Mouse (Mus musculus) yolk sac, embryonic 10.5 days (tissue): ENCODE data around the gene Klf3.
A peak's percentile ranks its signal among the peaks of the same experiment; 100 is the strongest.

ENCODE experiments used
- DNase-seq: peaks from one replicate; pipeline ENCODE4 v3.0.0-alpha.2; 2017; ENCODE audit warnings: low spot score

The Klf3 gene

DNA sequence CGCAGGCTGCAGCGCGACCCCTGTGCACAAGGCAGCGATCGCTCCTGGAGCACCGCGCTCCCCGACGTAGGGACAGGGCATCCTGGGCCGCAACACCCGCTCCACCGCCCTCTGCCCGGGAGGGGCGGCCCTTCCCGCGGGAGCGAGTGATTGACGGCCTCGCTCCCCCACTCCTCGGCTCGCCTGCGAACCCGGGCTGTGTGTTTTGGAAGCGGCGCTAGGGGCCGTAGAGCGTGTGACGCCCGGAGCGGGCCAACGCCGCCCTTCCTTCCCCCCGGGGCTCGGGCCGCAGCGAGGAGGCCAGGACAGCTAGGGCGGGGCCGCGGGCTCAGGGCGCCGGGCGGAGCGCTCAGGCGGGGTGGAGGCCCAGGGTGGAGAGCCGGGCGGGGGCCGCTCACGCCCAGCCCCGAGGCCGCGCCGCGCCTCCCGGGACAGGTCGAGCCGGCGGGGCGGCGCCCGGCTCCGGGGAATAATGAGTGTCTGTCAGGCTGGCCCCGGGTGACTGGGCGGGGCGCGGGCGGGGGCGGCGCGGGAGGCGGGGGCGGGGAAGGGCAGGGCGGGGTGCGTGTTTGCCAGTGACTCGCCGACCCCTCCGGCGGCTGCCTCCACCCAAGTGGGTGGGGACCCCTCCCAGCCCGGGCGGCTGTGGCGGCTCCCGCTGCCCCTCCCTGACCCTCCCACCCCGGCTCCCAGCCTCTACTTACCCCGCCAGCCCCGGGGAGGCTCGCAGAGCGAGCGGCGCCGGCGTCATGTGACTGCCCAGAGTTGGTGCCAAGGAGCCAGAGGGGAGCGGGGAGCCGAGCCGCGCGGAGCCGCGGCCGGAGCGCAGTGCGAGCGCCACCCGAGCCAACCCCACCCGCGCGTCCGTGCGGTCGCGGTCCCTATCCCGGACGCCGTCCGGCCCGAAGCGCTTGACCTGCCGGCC, at the start of gene Klf3:
Gene Klf3, plus strand, starts transcription at position 594 of the 925 bp plus-strand sequence.
- peak; percentile 98 for DNase-seq

DNA sequence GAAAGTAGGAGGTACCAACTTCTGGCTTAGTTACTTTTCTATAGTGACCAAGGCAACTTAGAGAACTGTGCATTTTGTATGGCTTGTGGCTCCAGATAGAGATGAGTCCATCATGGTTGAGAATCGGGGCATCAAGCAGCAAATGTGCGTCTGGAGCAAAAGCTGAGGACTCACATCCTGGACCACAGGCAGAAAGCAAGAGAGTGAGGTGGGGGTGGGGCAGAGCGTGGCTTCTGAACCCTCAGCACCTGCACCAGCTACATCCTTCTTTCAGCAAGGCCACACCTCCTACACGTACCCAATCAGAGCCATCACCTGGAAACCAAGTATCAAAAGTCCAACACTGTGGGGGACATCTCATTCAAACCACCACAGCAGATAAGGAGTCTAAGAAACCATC, 40.9 kb upstream of the Klf3 start:
- no peak for DNase-seq

- no peak for DNase-seq
These were observed 38.7 kb upstream of the Klf3 start for GRCm38 (mm10) chr5:64764452-64764851.

DNA sequence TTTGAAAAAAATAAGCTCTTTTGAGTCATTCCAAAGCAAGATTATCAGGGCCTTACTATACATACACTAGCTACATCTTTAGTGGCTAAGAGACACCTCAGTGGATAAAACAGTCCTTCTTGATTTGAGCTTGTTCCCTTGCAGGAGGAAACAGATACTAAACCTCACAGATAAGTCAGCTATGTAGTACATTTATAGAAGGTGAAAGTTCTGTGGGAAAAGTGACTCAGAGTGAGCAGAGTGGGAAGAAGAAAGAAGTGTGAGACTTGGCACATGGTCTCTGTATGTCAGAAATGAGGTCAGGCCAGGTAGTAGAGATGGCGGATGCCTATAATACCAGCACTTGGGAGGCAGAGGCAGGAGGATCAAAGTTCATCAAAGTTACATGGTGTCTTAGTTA, 37.4 kb upstream of the Klf3 start:
- no peak for DNase-seq

DNA sequence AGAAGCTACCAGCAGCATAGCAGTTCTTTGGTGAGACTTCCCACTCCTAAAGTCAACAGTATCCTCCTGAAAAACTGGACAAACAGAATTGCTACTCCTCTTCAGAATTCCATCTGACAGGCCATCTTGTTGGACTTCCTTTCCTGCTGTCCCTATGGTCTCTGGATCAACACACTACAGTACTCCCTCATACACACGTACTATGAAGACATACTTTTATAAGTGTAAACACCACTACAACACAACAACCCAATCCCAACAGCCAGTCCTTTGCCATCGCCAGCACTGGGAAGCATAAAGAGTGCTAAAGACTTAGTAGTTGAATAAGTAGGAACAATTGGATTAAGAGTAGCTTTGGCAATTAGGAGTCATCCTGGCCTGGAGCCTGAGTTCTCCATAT, 36.6 kb upstream of the Klf3 start:
- DNase-seq = no peak

DNA sequence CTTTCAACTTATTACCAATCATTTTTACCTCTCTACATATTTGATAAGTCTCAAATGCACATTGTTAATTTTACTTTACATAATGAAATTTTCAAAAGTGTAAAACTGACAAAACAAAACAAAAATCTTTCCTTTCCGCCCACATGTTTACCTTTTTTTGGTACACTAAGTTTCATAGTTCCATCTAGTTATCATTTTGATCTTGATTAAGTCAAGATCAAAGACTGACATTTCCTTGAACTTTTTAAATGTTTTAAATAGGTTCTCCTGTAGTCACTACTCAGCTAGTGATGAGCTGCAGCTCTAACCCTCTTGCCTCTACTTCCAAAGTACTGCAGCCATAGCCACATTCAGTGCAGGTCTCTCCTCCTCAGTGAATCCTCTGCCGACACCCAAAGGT, 31.6 kb upstream of the Klf3 start:
- DNase-seq = no peak

- DNase-seq = no peak
These were observed 25.0 kb upstream of the Klf3 start for GRCm38 (mm10) chr5:64778211-64778610.

DNA sequence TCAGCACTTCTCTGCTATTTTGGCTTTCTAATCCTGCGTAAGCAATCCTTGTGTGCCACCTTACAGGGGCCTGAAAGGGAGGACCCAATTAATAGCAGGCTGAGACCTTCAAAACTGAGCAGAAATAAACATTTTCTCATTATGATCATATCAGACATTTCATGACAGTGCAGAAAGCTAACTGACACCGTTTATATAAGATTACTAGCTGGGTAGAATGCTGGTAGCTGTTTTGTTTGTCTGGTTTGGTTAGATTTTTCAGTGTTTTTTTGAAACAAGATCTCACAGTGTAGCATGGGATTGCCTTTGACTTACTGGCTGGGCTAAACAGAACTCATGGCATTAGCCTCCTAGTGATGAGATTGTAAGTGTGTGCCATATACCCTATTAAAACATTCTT, 23.9 kb upstream of the Klf3 start:
- no peak for DNase-seq

DNA sequence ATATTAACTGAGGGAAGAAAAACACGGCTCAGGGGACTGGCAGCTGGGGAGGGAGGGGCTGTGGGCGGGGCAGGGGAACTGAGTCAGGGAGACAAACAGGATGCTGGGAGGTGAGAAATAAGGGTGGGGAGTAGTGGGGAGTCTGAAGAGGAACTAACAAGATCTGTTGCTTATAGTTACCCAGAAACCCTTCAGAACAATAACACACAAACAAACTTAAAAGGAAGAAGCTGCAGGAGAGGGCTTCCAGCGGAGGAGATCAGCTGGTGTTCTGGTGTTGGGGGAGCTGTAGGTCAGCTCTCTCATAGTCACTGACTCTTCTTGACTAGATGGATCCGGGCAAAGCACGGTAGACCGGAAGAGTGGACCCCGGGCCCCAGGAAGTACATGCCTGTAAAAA, 22.4 kb upstream of the Klf3 start:
- no peak for DNase-seq

DNA sequence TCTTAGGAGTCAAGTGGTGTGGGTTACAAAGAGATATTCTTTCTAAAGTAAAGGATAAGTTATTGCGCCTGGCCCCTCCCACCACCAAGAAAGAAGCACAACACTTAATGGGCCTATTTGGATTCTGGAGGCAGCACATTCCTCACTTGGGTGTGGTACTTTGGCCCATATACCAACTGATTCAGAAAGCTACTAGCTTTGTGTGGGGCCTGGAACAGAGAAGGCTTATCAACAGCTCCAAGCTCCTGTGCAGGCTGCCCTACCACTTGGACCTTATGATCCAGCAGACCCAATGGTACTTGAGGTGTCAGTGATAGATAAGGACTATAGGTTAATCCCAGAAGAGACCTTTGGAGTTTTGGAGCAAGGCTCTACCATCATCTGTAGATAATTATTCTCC, 15.0 kb upstream of the Klf3 start:
- DNase-seq = no peak

GRCm38 (mm10) chr5:64798209-64798608, 5.0 kb upstream of the Klf3 start:
- DNase-seq = no peak

GRCm38 (mm10) chr5:64801545-64801944, 1.6 kb upstream of the Klf3 start:
- no peak for DNase-seq

- no peak for DNase-seq
These were observed 1.0 kb upstream of the Klf3 start for GRCm38 (mm10) chr5:64802143-64802542.

DNA sequence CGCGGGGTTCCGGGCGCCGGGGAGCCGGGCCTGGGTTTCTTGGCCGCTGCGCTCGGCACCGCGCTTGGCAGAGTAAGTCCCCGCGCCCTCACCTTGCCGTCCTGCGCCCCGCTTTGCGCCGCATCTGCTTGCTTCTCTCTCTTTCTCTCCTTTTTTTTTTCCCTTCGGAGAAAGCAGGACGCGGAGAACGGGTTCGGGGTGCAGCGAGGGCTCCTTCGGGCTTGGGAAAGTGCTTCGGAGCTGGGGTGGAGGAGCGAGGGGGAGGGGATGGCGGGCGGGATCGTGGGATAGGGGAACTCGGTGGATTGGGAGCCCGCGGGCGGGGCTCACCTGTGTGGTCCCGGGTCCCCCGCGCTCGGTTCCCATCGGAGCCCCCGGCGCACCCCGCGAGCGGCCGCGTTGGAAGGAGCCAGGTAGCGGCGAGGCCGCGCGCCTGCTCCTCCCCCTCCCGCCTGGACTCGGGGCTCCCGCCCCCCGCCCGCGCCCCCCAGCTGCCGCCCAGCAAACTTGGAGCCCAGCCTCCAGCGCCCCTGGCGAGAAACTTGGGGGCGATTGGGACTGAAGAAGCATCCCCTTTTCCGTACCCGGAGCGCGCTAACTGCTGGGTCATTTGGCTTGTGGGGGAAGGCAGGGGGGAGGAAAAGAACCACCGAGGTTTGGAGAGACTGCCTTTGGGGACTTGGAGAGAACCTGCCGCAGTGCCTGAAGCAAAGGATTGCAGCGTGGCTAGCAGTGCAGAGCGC, 703 bp downstream of the Klf3 start:
- peak; percentile 66 for DNase-seq

- no peak for DNase-seq
These were observed 2.1 kb downstream of the Klf3 start for GRCm38 (mm10) chr5:64805131-64805872.

DNA sequence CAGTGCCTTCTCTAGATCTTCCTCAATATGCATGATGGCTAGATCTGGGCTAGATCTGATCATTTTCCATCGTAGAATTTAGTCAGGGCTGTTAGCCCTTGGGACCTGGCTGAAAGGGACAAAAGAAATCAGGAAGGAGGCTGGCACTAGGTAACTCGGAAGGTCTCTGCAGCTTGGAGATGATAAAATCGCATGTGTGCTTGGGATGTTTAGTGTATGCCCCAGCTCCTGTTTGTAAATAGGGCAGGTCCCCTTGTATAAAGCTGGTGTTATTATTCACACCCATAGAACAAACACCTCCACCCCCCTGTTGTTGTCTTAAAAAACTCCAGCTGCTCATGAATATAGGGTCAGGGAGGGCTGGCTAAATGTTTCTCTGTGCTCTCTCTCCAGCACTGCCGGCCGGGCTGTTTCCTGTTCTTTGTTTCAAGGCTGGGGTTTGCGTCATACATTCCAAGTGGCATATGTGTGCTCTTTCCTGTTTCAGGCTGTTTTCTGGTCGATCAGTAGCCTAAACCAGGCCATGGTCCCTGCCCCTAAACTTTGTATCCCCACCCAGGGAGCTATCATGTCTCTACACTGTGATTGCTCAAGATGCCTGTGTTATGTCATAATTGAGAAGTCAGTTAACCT, 2.8 kb downstream of the Klf3 start:
- DNase-seq = peak; percentile 91

DNA sequence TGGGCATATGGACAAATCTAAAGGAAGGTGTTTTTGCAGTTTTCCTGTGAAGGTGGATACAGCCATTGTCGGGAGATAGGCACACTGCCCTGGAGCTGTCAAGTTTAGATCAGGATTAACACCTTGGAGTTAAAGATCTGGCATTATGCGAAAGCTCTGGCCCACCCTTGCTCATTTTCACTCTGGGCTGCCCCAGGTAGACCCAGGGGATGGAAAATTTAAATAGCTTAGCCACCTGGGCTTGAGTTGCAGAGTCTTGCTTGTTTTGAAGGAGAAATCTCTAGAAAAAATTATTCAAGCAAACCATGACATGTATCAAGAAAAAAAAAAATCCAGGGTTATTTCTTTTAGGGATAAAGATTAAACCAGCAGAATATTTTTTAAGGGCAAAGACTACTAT, 3.4 kb downstream of the Klf3 start:
- DNase-seq = no peak

GRCm38 (mm10) chr5:64807159-64807558, 4.0 kb downstream of the Klf3 start:
- DNase-seq = no peak

DNA sequence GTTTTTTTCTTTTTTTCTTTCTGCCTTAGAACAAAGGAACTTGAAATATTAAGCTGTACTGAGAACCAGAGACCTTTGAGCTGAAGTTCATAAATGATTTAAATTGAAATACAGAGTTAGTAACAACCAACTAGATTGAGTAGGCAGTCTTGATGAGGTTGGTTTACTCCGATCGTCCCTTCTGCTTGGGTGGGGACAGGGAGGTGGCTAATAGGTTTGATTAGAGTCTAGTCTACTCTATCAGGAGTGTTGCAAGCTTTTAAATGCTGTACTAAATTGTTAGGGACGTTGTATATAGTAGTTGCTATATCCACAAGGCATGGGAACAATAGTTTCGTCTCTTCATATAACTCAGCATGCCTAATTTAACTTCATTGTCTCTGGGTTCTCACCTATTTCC, 4.4 kb downstream of the Klf3 start:
- DNase-seq = no peak

DNA sequence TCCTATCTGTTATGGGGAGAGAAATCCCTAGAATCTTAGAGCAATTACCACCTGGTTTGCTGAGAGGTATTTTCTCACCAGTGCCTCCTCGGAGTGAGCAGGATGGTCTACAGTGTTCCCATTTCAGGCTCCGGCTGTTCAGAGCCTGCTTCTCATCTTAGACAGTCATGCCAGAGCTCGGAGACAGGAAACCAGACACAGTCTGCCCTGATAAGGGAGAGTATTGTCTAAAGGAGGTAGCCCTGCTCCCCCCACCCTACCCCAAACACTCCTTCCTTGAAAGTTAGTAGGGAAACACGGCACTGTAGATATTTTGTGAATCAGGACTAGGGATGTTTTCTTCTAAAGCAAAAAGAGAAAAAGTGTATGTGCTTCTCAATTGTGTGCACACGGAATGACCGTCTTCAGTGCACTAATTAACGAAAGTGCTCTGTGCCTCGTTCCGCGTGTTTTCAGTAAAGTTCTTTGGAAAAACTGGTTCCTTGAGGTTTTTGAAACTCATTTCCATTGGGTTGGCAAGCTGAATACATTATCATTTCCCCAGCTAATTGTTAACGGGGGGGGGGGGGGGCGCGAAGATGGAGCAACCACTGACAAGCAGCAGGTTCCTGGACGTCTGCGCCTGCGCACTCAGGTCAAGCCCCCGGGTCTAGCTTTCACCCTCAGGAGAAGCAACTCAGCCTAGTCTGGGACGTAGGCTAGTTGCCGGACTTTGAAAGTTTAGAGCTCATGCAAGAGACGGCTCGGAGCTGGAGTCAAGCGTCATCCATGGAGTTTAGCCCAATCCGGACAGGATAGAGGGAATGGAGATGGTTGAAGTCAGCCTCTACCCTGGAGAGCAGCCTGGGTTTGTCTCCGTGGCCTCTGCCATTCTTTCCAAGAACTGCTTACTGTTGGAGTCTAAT, 5.2 kb downstream of the Klf3 start:
- DNase-seq = peak; percentile 66

DNA sequence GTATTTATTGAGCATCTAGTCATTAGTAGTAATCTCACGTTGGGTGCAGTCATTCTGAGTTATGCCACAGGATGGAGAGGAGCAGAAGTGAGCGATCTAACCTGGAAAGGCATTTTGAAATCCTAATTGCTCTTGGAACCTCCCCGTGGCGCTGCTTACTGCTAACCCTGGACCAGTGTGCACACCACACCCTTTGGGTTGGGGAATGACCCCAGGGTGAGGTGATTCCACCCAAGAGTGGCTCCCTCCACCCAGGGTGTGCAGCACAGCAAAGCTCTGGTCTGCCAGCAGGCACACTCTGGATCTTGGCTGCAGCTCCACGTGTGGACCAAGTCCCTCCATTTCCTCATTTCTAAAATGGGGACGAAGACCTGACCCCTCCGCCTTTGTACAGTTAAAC, 6.1 kb downstream of the Klf3 start:
- DNase-seq = no peak
